Comparison of ENCODE assay signal across 16 mouse cellular contexts in the genomic region with DNA sequence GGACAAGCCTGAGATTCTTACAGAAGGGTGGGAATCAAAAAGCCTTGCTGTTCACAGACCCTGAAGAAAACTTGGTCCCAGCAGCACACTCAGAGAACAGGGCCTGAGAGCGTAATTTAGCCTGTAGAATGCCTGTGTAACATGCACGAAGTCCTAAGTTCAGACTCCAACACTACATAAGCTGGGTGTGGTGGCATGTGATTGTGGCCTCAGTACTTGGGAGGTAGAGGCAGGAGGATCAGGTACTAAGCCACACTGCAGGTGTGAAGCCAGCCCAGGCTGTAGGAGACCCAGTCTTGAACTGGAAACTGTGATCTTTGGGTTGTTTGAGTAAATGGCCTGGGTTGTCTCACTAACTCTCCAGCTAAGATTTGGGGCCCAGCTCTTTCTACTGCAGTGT.
"Had no signal": no experiment of that assay in that cellular context is flagged by ENCODE, and none has a peak within 500 bp of the region (broad histone marks: within the 10 kb centered on the region; RNA-seq: fewer than 3 reads in every experiment).

No protein-coding gene starts in this region.

- H3K27ac ChIP-seq: neural tube, embryonic 13.5 days; neural tube, embryonic 15.5 days; stomach, embryonic 15.5 days; stomach, postnatal 0 days had no signal

- H3K27me3 ChIP-seq: neural tube, embryonic 13.5 days; neural tube, embryonic 15.5 days; stomach, embryonic 15.5 days had no signal

- H3K9me3 ChIP-seq: neural tube, embryonic 13.5 days; neural tube, embryonic 15.5 days; stomach, embryonic 15.5 days had no signal

- H3K4me3 ChIP-seq: neural tube, embryonic 13.5 days; neural tube, embryonic 15.5 days; stomach, embryonic 15.5 days had no signal

- H3K4me1 ChIP-seq: neural tube, embryonic 13.5 days; neural tube, embryonic 15.5 days; stomach, embryonic 15.5 days had no signal

- DNase-seq: retina, postnatal 1 day; right cerebral cortex, adult 18-20 months; right cerebral cortex, postnatal 14 days; right cerebral cortex, postnatal 25 days; right cerebral cortex, postnatal 4 days; spleen, adult 18-20 months; thymus, adult 18-20 months; thymus, adult 2 months; thymus, postnatal 14 days; thymus, postnatal 25 days; thymus, postnatal 36 days; thymus, postnatal 4 days had no signal

- H3K4me2 ChIP-seq: neural tube, embryonic 13.5 days; neural tube, embryonic 15.5 days; stomach, embryonic 15.5 days had no signal

- H3K9ac ChIP-seq: neural tube, embryonic 13.5 days; neural tube, embryonic 15.5 days; stomach, embryonic 15.5 days had no signal
